Mouse (Mus musculus) lung, postnatal 0 days (tissue): ENCODE measurements around the gene Gpr143. TPM values are rescaled to one million over a fixed set of nuclear protein-coding genes. Genes with fewer than 3 reads are reported as not detected.
A peak's percentile ranks its signal among the peaks of the same experiment; 100 is the strongest.

Experiments used
- ATAC-seq: fragments of 200-750 bp; cut with Nextera tagmentation; 2 replicates; pipeline ENCODE4 v1.8.0; 2017; ENCODE audit warnings: moderate library complexity
- DNase-seq: peaks from one replicate; pipeline ENCODE4 v3.0.0-alpha.2; 2016; ENCODE audit warnings: low spot score
- H3K27ac ChIP-seq: fragments of 300-500 bp; sonication (generic); 2 replicates; pipeline ENCODE4 v1.5.1; 2014; ENCODE audit warnings: antibody characterized with exemption, mild to moderate bottlenecking, low read length, mixed read lengths
- H3K27me3 ChIP-seq: fragments of 300-500 bp; sonication (generic); replicated peaks from 2 replicates; pipeline ENCODE4 v1.6.1; 2014; ENCODE audit warnings: low read length, mixed read lengths; ENCODE audit not compliant: insufficient read depth
- H3K36me3 ChIP-seq: fragments of 300-500 bp; sonication (generic); 2 replicates; pipeline ENCODE4 v1.6.1; 2014; ENCODE audit warnings: low read length, mixed read lengths; ENCODE audit not compliant: insufficient read depth
- H3K4me1 ChIP-seq: fragments of 300-500 bp; sonication (generic); 2 replicates; pipeline ENCODE4 v1.6.1; 2014; ENCODE audit warnings: antibody characterized with exemption, low read depth, low read length, mixed read lengths; ENCODE audit not compliant: insufficient read depth
- H3K4me2 ChIP-seq: fragments of 300-500 bp; sonication (generic); replicated peaks from 2 replicates; pipeline ENCODE4 v1.6.1; 2014; ENCODE audit warnings: low read depth, mild to moderate bottlenecking, low read length, moderate library complexity, mixed read lengths
- H3K4me3 ChIP-seq: fragments of 300-500 bp; sonication (generic); 2 replicates; pipeline ENCODE4 v1.5.1; 2014; ENCODE audit warnings: low read depth, low read length
- H3K9ac ChIP-seq: fragments of 300-500 bp; sonication (generic); replicated peaks from 2 replicates; pipeline ENCODE4 v1.6.1; 2014; ENCODE audit warnings: low read depth, mild to moderate bottlenecking
- H3K9me3 ChIP-seq: fragments of 300-500 bp; sonication (generic); 2 replicates; pipeline ENCODE4 v1.6.1; 2016; ENCODE audit warnings: low read length, mixed read lengths
- CTCF ChIP-seq: IDR thresholded peaks from 2 replicates; pipeline ENCODE4 v1.5.1; 2016; ENCODE audit warnings: antibody characterized with exemption, mild to moderate bottlenecking
- EP300 ChIP-seq: IDR thresholded peaks from 2 replicates; pipeline ENCODE4 v1.6.1; 2016; ENCODE audit warnings: antibody characterized with exemption, mild to moderate bottlenecking, control low read depth
- WGBS: fragments of 180-500 bp; shearing (Covaris S2); extraction: QIAGEN DNeasy Blood & Tissue Kit; methylation state at CpG from one replicate; pipeline ENCODE4 v1.1.7; 2014; 5-methylcytosine and 5-hydroxymethylcytosine counted together
- polyA plus RNA-seq: library from polyadenylated mRNA; unstranded; fragments of >200 nt; fragmentation: Nextera tagmentation; extraction: Ambion mirVana; gene quantifications from 2 replicates; pipeline ENCODE4 v1.2.1, GENCODE M21; 2015

Gpr143 gene
- polyA plus RNA-seq, 1 experiment from 2014 or later, result 0.12 TPM

DNA sequence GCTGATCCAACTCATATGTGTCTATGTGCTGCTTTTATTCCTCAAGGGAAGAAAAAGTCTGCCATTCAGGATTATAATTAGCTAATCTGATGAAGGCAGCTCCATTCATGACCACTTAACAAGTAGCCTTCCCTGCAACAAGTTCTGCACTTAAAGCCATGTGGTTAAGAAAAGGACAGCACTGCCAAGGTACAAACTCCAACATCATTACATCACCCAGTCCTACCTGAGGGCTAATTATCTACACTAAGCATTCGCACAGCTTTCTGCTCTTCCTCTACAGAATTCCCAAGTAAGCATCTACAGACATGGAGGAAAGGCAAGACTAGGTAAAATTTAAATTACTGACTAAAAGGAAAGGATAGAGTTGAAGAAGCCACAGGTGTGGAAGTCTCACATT lies 25.9 kb upstream of the Gpr143 start:
- H3K9ac ChIP-seq, result no peak overlapping the region
- ATAC-seq (no peak), DNase-seq (no peak)
- H3K4me2 ChIP-seq, result no peak overlapping the region
- 78% methylated on average over 1 of the region's 1 CpGs for WGBS
- H3K36me3 ChIP-seq, result no peaks in the 10 kb centered on the region
- no peak overlapping the region for H3K4me3 ChIP-seq
- H3K27me3 ChIP-seq, result no peaks in the 10 kb centered on the region
- H3K4me1 ChIP-seq, result no peaks in the 10 kb centered on the region
- H3K27ac ChIP-seq, result no peak overlapping the region
- TF ChIP-seq CTCF (no peak), EP300 (no peak)
- H3K9me3 ChIP-seq, result no peaks in the 10 kb centered on the region

DNA sequence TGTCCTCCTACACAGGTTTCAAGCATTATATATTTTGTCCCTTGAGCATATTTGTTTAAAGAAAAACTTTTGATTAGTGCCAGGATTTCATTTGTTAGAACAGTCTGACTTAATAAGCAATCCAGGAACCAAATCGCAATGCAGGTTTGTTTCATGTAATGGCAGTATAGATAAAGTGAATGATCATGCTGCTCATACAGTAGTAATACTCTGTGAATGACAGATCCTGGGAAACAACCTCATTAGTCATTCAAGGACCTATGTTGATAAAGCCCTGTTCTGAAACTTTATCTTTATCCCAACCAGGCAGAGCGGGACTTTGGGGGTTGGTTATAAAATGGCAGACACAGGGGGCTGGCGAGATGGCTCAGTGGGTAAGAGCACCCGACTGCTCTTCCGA lies 25.4 kb upstream of the Gpr143 start:
- no peak for DNase-seq

DNA sequence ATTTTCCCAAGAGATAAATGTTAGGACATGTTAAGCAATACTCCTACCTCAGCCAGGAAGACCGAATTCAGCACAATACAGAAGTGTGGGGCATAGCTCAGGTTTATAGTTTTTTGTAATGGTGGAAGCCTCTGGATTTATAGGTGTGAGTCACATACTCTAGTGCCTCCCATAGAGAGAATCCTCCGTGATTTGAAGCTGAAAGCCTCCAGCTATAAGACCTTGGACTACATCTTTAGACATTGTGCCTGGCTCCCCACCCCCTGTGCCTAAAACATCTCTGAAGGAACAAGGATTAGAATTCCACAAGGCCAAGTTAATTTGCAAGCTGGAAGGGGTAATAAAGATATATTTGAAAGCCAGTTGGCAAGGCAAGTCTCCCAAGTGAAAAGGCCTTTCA lies 19.3 kb upstream of the Gpr143 start:
- Histone ChIP-seq H3K9me3 (no peaks in the 10 kb centered on the region), H3K4me3 (no peak overlapping the region), H3K27ac (no peak overlapping the region), H3K4me2 (no peak overlapping the region), H3K27me3 (no peaks in the 10 kb centered on the region), H3K9ac (no peak overlapping the region), H3K4me1 (no peaks in the 10 kb centered on the region), H3K36me3 (no peaks in the 10 kb centered on the region)
- ATAC-seq (no peak), DNase-seq (no peak)
- 52% methylated on average over 2 of the region's 2 CpGs for WGBS
- TF ChIP-seq EP300 (no peak), CTCF (no peak)

More for the DNA sequence above, 25.4 kb upstream of the Gpr143 start:
- Histone ChIP-seq H3K27ac (no peak overlapping the region), H3K4me1 (no peaks in the 10 kb centered on the region), H3K9ac (no peak overlapping the region), H3K4me3 (no peak overlapping the region), H3K4me2 (no peak overlapping the region), H3K27me3 (no peaks in the 10 kb centered on the region), H3K36me3 (no peaks in the 10 kb centered on the region), H3K9me3 (no peaks in the 10 kb centered on the region)
- 87% methylated on average over 5 of the region's 5 CpGs for WGBS
- no peak for ATAC-seq
- TF ChIP-seq CTCF, result no peak
- no peak for TF ChIP-seq EP300

DNA sequence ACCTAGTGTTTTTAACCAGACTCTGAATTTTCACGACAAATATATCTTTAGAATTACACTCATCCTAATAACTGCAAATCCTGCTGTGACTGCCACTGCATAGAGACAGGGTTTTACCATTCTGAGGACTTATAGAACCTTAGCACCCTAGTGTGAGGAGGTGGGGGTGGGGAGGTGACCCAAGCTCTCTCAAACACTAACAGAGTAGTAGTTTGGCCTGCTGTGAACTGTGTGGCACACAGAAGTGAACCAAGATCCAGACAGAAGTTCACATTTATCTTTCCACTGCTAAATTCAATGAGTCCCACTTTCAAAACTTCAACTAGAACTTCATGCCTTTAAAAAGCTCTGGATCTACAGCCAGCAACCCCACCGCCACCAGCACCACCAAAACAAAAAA lies 18.9 kb upstream of the Gpr143 start:
- TF ChIP-seq CTCF (no peak), EP300 (no peak)
- ATAC-seq, result no peak
- Histone ChIP-seq H3K27ac (no peak overlapping the region), H3K27me3 (no peaks in the 10 kb centered on the region), H3K36me3 (no peaks in the 10 kb centered on the region), H3K4me3 (no peak overlapping the region), H3K4me1 (no peaks in the 10 kb centered on the region), H3K9ac (no peak overlapping the region), H3K9me3 (no peaks in the 10 kb centered on the region), H3K4me2 (no peak overlapping the region)
- 78% methylated on average over 2 of the region's 2 CpGs for WGBS
- no peak for DNase-seq

DNA sequence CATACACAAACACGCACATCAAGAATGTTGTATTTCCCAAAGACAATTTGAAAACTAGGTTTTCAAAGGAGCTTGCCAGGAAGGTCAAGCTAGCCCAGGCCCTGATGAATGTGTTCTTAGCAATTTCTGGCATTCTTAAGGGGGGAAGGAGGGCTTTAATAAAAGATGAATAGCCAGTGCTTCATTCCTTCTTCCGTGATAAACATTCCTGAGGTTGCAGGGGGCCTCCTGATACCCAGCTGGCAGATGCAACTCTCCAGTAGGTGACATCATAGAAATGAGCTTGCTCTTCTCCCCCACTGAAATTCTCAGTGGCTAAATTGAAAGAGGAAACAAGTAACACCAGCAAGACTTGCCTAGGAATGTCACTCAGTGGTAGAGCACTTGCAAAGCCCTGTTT lies 17.6 kb upstream of the Gpr143 start:
- no peak for ATAC-seq
- 36% methylated on average over 2 of the region's 2 CpGs for whole genome bisulfite sequencing
- H3K36me3 ChIP-seq, result no peaks in the 10 kb centered on the region
- no peak for TF ChIP-seq CTCF
- TF ChIP-seq EP300, result no peak
- no peak overlapping the region for H3K27ac ChIP-seq
- no peaks in the 10 kb centered on the region for H3K27me3 ChIP-seq
- DNase-seq, result peak; percentile 28
- H3K4me1 ChIP-seq, result no peaks in the 10 kb centered on the region
- H3K9ac ChIP-seq, result no peak overlapping the region
- no peaks in the 10 kb centered on the region for H3K9me3 ChIP-seq
- H3K4me3 ChIP-seq, result no peak overlapping the region
- no peak overlapping the region for H3K4me2 ChIP-seq

DNA sequence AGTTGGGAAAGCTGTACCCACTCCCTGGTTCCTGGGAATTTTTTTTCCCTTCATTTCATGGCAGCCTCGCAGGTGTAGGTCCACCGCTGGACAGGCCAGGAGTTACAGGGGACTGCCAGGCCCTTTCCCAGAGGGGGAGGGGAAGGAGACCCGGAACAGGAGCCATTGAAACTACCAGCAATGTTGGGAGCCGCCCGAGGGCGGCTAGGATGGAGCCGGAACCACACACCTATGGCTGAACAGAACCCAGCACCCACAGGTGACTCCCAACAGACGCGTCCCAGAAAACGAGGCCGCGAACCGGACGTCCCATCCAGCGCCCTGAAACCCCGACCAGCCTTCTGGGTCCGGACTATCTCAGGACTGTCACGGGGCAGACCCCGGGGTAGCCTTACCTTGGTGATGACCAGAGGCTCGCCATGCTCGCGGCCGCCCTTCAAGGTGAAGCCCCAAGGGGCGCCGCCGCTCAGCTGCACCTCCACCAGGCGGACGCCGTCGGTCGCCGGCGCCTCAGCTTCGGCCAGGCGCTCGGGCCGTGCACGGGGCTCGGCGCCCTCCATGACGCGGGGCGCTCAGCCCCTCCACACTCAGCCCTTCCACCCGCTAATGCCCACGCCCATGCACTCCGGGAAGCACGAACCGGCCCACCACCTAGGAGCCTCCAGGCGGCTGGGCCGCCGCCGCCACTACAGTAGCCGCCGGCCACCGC lies 12.7 kb upstream of the Gpr143 start, which contains the start of gene Shroom2:
Gene Shroom2 (minus strand): TSS at position 575 of the 709 bp plus-strand sequence.
- TF ChIP-seq CTCF (no peak), EP300 (no peak)
- Histone ChIP-seq H3K9ac (peak within 1 kb of the TSS; percentile 64), H3K9me3 (no peaks in the 10 kb centered on the region), H3K4me3 (peak within 1 kb of the TSS; percentile 61), H3K36me3 (no peaks in the 10 kb centered on the region), H3K4me1 (no peaks in the 10 kb centered on the region), H3K27me3 (no peaks in the 10 kb centered on the region), H3K27ac (peak within 1 kb of the TSS; percentile 86), H3K4me2 (peak within 1 kb of the TSS; percentile 54)
- peak; percentile 65 for ATAC-seq
- DNase-seq, result peak; percentile 11
- 10% methylated on average over 25 of the region's 55 CpGs for WGBS
